Mouse (Mus musculus) hindbrain, postnatal 0 days (tissue): ENCODE results near the gene Kcnd3. TPM values are rescaled to one million over a fixed set of nuclear protein-coding genes. Genes with fewer than 3 reads are reported as not detected.

Experiments used
- ATAC-seq: fragments of 200-750 bp; cut with Nextera tagmentation; 2 replicates; pipeline ENCODE4 v1.8.0; 2017; ENCODE audit warnings: mild to moderate bottlenecking, moderate TSS enrichment, moderate library complexity
- DNase-seq: peaks from one replicate; pipeline ENCODE4 v3.0.0-alpha.2; 2015; ENCODE audit warnings: low spot score
- H3K27ac ChIP-seq: fragments of 300-500 bp; sonication (generic); 2 replicates; pipeline ENCODE4 v1.5.1; 2014; ENCODE audit warnings: mild to moderate bottlenecking
- H3K27me3 ChIP-seq: fragments of 300-500 bp; sonication (generic); 2 replicates; pipeline ENCODE4 v1.6.1; 2014; ENCODE audit warnings: low read length, mixed read lengths; ENCODE audit not compliant: insufficient read depth
- H3K36me3 ChIP-seq: fragments of 300-500 bp; sonication (generic); 2 replicates; pipeline ENCODE4 v1.6.1; 2014; ENCODE audit warnings: low read length, mixed read lengths; ENCODE audit not compliant: insufficient read depth
- H3K4me1 ChIP-seq: fragments of 300-500 bp; sonication (generic); 2 replicates; pipeline ENCODE4 v1.6.1; 2014; ENCODE audit warnings: antibody characterized with exemption, low read length, mixed read lengths; ENCODE audit not compliant: insufficient read depth
- H3K4me2 ChIP-seq: fragments of 300-500 bp; sonication (generic); 2 replicates; pipeline ENCODE4 v1.6.1; 2014; ENCODE audit warnings: low read depth, mild to moderate bottlenecking, low read length, moderate library complexity, mixed read lengths
- H3K4me3 ChIP-seq: fragments of 300-500 bp; sonication (generic); 2 replicates; pipeline ENCODE4 v1.5.1; 2014; ENCODE audit warnings: low read length
- H3K9ac ChIP-seq: fragments of 300-500 bp; sonication (generic); replicated peaks from 2 replicates; pipeline ENCODE4 v1.6.1; 2014; ENCODE audit warnings: mild to moderate bottlenecking, low read length, moderate library complexity, mixed read lengths
- H3K9me3 ChIP-seq: fragments of 300-500 bp; sonication (generic); 2 replicates; pipeline ENCODE4 v1.6.1; 2016; ENCODE audit warnings: low read length, mixed read lengths
- CTCF ChIP-seq: IDR thresholded peaks from 2 replicates; pipeline ENCODE4 v1.5.1; 2016; ENCODE audit warnings: antibody characterized with exemption, control low read depth, low read depth
- WGBS: fragments of 180-500 bp; shearing (Covaris S2); extraction: QIAGEN DNeasy Blood & Tissue Kit; methylation state at CpG from one replicate; pipeline ENCODE4 v1.1.7; 2014; 5-methylcytosine and 5-hydroxymethylcytosine counted together
- polyA plus RNA-seq: library from polyadenylated mRNA; unstranded; fragments of >200 nt; fragmentation: Nextera tagmentation; extraction: Ambion mirVana; gene quantifications from 2 replicates; pipeline ENCODE4 v1.2.1, GENCODE M21; 2015
- total RNA-seq: library from RNA; depleted of rRNA; stranded (reverse); fragments of >200 nt; gene quantifications from 2 replicates; pipeline ENCODE4 v1.2.3, GENCODE M21; 2014

The Kcnd3 gene
- total and polyA plus RNA-seq, 2 experiments from 2014 or later: 8.6 to 71.8 TPM

- peak overlapping the region; percentile 61 for H3K9ac ChIP-seq
- H3K27ac ChIP-seq: peak overlapping the region; percentile 17; the same call in 1 of the 2 replicates
- ATAC-seq (no peak), DNase-seq (peak; percentile 6)
- no peak for TF ChIP-seq CTCF
- H3K27me3 ChIP-seq: no peaks in the 10 kb centered on the region
- no peaks in the 10 kb centered on the region for H3K4me1 ChIP-seq
- peak overlapping the region; percentile 59 for H3K4me3 ChIP-seq
- H3K9me3 ChIP-seq: no peaks in the 10 kb centered on the region
- 10% methylated on average over 58 of the region's 60 CpGs for WGBS
- H3K36me3 ChIP-seq: 0 out of 2 replicates have a peak, but pooled peaks cover 10% of the 10 kb centered on the region
- H3K4me2 ChIP-seq: peak overlapping the region; percentile 69
Observed at GRCm38 (mm10) chr3:105686394-105687323, 234.5 kb downstream of the Kcnd3 start.

DNA sequence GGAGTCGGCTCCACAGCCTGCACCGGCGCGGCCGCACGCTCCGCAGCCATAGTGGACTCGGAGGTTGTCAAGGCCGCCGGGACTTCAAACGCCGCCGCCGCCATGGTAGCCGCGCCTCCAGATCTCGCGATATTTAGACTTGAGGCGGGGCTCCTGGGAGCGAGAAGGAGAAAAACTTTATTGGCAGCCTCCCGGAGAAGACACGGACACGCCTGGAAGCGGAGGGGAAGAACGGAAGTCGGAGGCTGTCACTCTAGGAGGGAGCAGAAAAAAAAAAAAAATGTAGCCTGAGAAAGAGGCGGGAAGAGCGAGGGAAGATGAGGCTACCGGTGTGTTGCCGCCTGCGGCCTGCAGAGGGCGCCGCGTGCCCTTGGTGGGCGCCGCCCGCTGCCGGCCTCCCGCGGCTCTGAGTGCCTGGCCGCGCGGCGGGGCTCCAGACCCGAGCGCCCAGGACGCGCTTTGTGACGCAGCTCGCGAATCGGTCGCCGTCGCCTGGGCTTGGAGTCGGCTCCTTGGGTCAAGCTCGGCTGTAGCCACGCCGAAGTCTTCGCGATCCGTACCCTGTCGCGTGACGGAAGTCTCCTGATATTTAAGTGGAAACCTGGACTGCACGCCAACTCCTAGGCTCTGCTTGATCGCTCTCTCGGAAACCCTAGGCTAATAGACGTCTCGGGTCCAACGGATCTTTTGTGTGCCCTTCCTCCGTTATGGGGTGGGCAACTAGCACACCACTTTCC, 235.4 kb downstream of the Kcnd3 start, which contains the start of gene Ddx20:
Ddx20 (minus strand) TSS at position 251 of the 737 bp plus-strand sequence.
- H3K4me1 ChIP-seq: no peaks in the 10 kb centered on the region
- peak within 1 kb of the TSS; percentile 69 for H3K4me2 ChIP-seq
- peak within 1 kb of the TSS; percentile 59 for H3K4me3 ChIP-seq
- WGBS: under 1% methylated on average over 62 of the region's 72 CpGs
- peak within 1 kb of the TSS; percentile 61 for H3K9ac ChIP-seq
- 0 out of 2 replicates have a peak, but pooled peaks cover 10% of the 10 kb centered on the region for H3K36me3 ChIP-seq
- H3K9me3 ChIP-seq: no peaks in the 10 kb centered on the region
- peak; percentile 67 for TF ChIP-seq CTCF
- H3K27me3 ChIP-seq: no peaks in the 10 kb centered on the region
- ATAC-seq: peak; percentile 98
- peak within 1 kb of the TSS; percentile 77; the same call in 1 of the 2 replicates for H3K27ac ChIP-seq
- peak; percentile 98 for DNase-seq

DNA sequence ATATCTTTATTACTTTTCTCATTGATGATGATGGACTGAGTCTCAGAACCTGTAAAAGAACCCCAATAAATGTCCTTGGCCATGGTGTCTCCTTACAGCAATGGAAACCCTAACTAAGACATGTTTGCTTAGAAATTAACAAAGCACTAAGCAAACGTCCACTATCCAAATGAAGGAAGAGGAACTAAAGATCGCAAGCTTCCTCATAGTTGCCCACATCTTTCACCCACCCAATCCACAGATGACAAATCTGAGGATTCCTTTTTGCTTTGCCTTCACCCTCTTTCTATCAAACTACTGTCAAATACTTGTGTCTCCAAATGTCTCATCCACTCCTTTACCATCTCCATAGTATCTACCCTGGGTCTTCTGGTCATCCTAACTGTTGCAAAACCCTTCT, 236.4 kb downstream of the Kcnd3 start:
- H3K36me3 ChIP-seq: 0 out of 2 replicates have a peak, but pooled peaks cover 4% of the 10 kb centered on the region
- no peak overlapping the region for H3K9ac ChIP-seq
- H3K27me3 ChIP-seq: no peaks in the 10 kb centered on the region
- no peaks in the 10 kb centered on the region for H3K9me3 ChIP-seq
- H3K4me2 ChIP-seq: no peak overlapping the region
- H3K27ac ChIP-seq: no peak overlapping the region
- H3K4me3 ChIP-seq: no peak overlapping the region
- DNase-seq (no peak), ATAC-seq (no peak)
- H3K4me1 ChIP-seq: no peaks in the 10 kb centered on the region
- TF ChIP-seq CTCF: no peak
- 85% methylated on average over 2 of the region's 2 CpGs for WGBS

- 78% methylated on average over 14 of the region's 14 CpGs for WGBS
Observed at GRCm38 (mm10) chr3:105693327-105694080, 241.4 kb downstream of the Kcnd3 start.

DNA sequence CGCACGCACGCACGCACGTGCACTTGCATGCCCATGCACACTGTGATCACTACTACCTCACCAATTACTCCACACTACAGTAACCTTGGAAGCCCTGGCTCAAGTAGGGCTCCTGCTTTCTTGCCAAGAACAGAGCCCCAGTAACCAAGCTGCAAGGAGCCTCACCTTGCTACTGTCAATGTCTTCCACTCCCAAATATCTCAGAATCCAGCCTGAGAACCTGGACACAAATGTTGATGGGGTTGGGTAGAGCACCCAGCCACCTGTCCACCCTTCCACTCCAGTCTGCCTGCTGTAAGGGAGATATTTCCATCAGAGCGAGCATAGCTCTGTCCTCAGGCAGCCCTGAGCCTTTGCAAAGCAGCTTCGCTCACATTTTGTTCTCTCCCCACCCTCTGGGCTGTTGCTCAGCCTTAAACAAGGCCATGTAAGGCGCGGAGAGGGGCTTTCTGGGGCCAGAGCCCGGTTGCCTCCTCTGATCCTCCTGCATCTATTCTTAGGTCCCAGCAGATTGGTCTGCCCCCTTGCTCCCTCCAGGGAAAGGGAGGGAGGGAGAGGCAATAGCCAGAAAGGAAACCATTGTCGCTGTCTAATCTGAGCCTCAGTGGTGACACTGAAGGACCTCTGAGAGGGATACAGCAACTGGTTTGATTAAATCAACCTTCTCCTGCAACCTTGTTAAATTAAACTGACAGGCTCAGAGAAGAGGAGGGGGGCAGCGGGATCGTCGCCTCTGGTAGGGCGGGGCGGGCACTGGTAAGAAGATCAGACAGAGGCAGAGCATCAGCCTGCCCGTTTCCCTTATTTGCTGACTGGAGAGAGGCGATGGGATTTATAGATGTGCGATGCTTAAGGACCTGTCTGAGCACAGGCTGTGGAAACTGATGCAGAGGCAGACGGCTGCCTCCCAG, 243.6 kb downstream of the Kcnd3 start:
- Histone ChIP-seq H3K4me2 (peak overlapping the region; percentile 22), H3K4me3 (no peak overlapping the region), H3K9ac (no peak overlapping the region), H3K4me1 (peaks cover 6% of the 10 kb centered on the region; the same call in 1 of the 2 replicates), H3K27me3 (no peaks in the 10 kb centered on the region), H3K36me3 (no peaks in the 10 kb centered on the region), H3K27ac (peak overlapping the region; percentile 61), H3K9me3 (no peaks in the 10 kb centered on the region)
- ATAC-seq (peak; percentile 68), DNase-seq (peak; percentile 43)
- WGBS: 23% methylated on average over 20 of the region's 20 CpGs
- no peak for TF ChIP-seq CTCF

More at GRCm38 (mm10) chr3:105693327-105694080, 241.4 kb downstream of the Kcnd3 start:
- DNase-seq (no peak), ATAC-seq (no peak)
- Histone ChIP-seq H3K4me3 (no peak overlapping the region), H3K4me1 (peaks cover 6% of the 10 kb centered on the region; the same call in 1 of the 2 replicates), H3K4me2 (no peak overlapping the region), H3K36me3 (no peaks in the 10 kb centered on the region), H3K9ac (no peak overlapping the region), H3K9me3 (no peaks in the 10 kb centered on the region), H3K27ac (no peak overlapping the region), H3K27me3 (no peaks in the 10 kb centered on the region)
- TF ChIP-seq CTCF: no peak
